Mouse (Mus musculus): ENCODE measurements at regions not wholly inside any gene's neighbourhood (a gene's known extent, or its start where the extent isn't known, plus 50 kb on each side); places are given as distances from the start of the nearest gene placed in this dataset.

DNA sequence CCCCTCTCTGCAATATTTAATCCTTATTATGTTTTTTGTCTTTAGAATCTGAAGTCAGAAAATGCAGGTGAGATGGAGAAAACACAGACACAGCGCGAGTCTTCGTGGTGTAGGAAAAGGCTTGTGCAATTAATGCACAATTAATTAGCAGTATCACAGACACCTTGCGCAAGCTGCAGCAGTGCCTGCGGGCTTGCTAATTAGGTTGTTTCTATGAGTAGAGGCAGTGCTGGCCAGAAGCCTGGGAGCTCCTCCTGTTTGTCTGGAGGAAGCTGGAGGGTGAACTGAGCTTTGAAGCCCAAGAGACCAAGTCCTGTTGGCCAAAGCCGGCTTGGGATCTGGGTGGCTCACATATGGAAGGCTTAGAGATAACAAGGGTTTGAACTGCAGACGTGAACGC, 135.9 kb upstream of the Ubl3 start:
- no peak for TF ChIP-seq TAL1 (IDR thresholded peaks at IDR 0.05; ENCODE audit: low read length)
- TF ChIP-seq GATA1 (IDR thresholded peaks at IDR 0.05; ENCODE audit: low read length): no peak

Measured in erythroblast, embryonic 14.5 days (primary cell).